Mouse (Mus musculus) olfactory bulb, adult 2 months (tissue): ENCODE measurements around the gene Twf2. TPM values are rescaled to one million over a fixed set of nuclear protein-coding genes. Genes with fewer than 3 reads are reported as not detected.

Source experiments
- H3K27ac ChIP-seq: fragments of 200-500 bp; 2 replicates; pipeline ENCODE4 v1.5.1; 2012; ENCODE audit warnings: low read depth, low read length; ENCODE audit not compliant: insufficient read depth
- H3K4me1 ChIP-seq: fragments of 200-500 bp; 2 replicates; pipeline ENCODE4 v1.6.1; 2012; ENCODE audit warnings: low read length; ENCODE audit not compliant: control insufficient read depth, insufficient read depth
- H3K4me3 ChIP-seq: fragments of 200-500 bp; 2 replicates; pipeline ENCODE4 v1.5.1; 2012; ENCODE audit warnings: mild to moderate bottlenecking, low read depth, low read length, moderate library complexity; ENCODE audit not compliant: insufficient read depth
- CTCF ChIP-seq: fragments of 200-500 bp; IDR thresholded peaks from 2 replicates; pipeline ENCODE4 v1.5.1; 2012; ENCODE audit warnings: low read depth, mild to moderate bottlenecking, low read length, moderate library complexity; ENCODE audit not compliant: insufficient read depth
- POLR2A ChIP-seq: fragments of 200-500 bp; IDR thresholded peaks from 2 replicates; pipeline ENCODE4 v1.6.1; 2012; ENCODE audit warnings: mild to moderate bottlenecking, low read depth, low read length, moderate library complexity; ENCODE audit not compliant: insufficient read depth
- WGBS: fragments of 180-500 bp; shearing (Covaris S2); methylation state at CpG from one replicate; pipeline ENCODE4 v1.1.7; 2018; 5-methylcytosine and 5-hydroxymethylcytosine counted together
- polyA plus RNA-seq: library from polyadenylated mRNA; stranded (reverse); fragments of >200 nt; gene quantifications from 2 replicates; pipeline ENCODE4 v1.2.4, GENCODE M21; 2012; ENCODE audit warnings: low replicate concordance; ENCODE audit not compliant: missing spikeins, insufficient read depth, insufficient read length

Gene Twf2
- polyA plus RNA-seq, 1 experiment = not detected

DNA sequence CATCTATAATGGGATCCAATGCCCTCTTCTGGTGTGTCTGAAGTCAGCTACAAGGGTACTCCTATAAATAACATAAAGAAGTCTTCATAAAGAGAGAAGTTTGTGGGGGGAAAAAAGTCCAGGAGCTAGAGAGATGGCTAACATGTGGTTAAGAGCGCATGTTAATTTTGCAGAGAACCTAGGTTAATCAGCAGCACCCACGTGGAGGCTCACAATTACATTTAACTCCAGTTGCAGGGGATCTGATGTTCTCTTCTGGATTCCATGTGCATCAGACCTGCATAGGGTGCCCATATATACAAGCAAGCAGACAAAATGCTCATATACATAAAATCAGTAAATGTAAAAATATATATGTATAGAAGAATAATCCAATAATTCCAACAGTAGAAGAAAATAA, 29.5 kb upstream of the Twf2 start:
- Histone ChIP-seq H3K4me3 (no peak overlapping the region), H3K4me1 (peaks cover 18% of the 10 kb centered on the region), H3K27ac (no peak overlapping the region)
- no peak for TF ChIP-seq POLR2A
- no peak for TF ChIP-seq CTCF
- 20% methylated on average over 2 of the region's 2 CpGs for WGBS

DNA sequence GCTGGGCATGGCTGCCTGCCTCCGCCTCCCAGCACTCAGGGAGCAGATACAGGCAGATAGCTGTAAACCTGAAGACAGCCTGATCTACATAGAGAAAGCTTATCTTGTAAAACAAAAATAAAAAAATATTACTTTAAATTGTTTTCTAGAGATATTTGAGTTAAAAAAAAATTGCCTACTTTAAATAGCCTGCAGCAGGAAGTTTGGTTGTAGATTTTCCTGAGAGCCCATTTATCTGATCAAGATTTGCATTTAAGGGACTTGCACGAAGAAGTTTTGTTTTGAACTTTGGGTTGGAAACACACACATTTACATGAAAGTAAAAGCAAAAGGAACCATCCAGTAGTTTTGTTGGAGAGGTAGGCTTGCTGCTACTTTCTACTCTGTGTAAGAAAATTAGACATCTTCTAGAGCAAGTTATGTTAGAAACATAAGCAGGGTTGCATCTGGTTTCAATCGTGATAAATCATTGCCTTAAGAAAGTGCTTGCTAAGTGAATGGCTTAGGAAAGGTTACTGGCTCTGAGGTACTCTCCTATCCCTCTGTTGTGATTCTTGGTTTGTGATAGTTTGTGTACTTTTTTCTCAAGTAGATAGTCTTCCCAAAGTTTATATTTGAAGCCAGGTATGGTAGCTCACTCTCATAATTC, 27.2 kb upstream of the Twf2 start:
- no peak for TF ChIP-seq POLR2A
- no peak for TF ChIP-seq CTCF
- WGBS = 37% methylated on average over 3 of the region's 3 CpGs
- Histone ChIP-seq H3K4me3 (no peak overlapping the region), H3K4me1 (peaks cover 18% of the 10 kb centered on the region), H3K27ac (no peak overlapping the region)

DNA sequence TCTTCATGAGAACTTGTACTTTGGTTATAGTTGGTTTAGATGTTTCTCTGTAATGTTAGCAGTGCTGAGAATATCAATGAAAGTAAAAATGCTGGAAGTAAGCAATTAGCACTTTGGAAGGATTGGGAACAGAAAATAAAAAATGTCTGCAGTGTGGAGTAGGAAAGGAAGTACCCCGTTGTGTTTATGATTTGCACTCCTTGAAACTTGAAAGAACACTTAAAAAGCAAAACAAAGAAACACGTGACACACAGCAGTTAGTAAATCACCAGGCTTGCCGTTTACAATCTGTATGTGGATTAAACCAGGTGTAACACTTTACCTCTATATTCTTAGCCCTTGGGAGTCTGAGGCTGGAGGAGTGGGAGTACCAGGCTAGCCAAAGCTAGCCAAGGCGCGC, 26.1 kb upstream of the Twf2 start:
- WGBS = 56% methylated on average over 5 of the region's 5 CpGs
- Histone ChIP-seq H3K4me1 (peaks cover 18% of the 10 kb centered on the region), H3K4me3 (no peak overlapping the region), H3K27ac (no peak overlapping the region)
- TF ChIP-seq POLR2A (no peak), CTCF (no peak)

DNA sequence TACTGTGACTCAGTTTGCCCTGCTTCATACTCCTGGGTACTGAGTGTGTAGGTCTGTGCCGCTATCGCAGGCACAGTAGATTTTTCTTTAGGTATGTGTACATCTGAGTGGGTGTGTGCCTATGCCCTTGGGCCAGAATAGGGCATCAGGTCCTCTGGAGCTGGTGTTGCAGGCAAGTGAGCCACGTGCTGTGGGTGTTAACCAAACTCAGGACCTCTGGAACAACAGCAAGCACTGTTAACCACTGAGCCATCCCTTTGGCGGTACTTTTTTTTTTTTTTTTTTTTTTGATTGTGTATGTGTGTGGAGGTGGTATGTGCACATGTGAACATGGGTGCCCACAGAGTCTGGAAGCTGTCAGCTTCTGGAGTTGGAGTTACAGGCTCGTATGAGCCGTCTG, 25.1 kb upstream of the Twf2 start:
- peaks cover 18% of the 10 kb centered on the region for H3K4me1 ChIP-seq
- no peak for TF ChIP-seq POLR2A
- TF ChIP-seq CTCF = no peak
- H3K4me3 ChIP-seq = no peak overlapping the region
- no peak overlapping the region for H3K27ac ChIP-seq
- WGBS = 78% methylated on average over 6 of the region's 6 CpGs

DNA sequence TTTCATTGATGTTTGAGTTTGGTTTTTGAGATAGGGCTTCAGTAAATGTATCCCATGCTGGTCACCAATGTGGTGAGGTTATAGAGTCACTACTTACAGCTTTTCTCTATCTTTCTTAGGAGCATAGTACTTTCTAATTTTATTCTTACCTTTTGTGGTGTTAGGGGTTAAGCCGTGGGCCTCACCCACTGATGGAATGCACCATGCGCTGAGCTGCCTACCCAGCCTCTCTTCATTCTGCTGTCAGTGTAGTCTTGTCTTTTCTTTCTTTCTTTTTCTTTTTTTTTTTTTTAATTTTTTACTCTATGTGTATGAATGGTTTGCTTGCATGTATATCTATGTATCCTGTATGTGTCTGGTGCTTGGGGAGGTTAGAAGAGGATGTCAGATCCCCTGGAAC, 23.5 kb upstream of the Twf2 start:
- 83% methylated on average over 2 of the region's 2 CpGs for WGBS
- TF ChIP-seq CTCF = no peak
- TF ChIP-seq POLR2A = no peak
- H3K4me1 ChIP-seq = peaks cover 13% of the 10 kb centered on the region
- H3K27ac ChIP-seq = no peak overlapping the region
- no peak overlapping the region for H3K4me3 ChIP-seq

DNA sequence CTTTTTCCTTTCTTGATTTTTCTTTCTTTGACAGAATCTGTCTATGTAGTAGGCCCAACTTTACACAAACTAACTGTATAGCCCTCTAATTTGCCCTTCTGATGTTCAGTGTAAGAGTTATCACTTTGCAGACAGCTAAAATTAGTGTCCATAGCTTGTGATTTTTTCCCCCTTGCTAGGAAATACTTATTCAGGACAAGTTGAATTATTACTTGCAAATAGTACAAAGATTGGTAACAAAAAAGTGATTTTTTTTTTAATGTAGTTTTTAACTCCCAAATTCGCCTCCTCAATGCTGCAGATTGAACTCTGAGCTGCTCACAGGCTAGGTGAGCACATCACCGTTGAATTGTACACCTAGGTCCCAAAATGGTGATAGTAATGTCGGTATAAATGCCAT, 22.9 kb upstream of the Twf2 start:
- Histone ChIP-seq H3K4me3 (no peak overlapping the region), H3K27ac (no peak overlapping the region), H3K4me1 (peaks cover 13% of the 10 kb centered on the region)
- WGBS = 91% methylated on average over 3 of the region's 3 CpGs
- TF ChIP-seq CTCF = no peak
- TF ChIP-seq POLR2A = no peak

DNA sequence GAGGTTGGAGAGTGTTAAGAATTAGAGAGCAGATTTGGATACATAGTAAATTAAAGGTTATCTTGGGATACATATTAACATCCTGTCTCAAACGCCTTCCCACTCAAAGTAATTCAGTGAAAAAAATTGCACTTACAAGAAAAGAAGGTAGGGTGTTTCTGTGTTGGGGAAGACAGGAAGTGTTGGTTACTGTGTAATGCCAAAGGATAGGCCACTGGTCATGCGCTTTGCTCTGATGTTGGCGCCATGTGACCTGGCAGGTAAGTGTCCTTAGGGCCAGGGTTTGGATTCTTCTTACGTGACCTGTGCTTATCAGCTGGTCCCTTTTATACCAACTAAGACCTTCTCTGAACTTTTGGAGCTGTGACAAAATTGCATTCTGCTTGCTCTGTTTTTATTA, 20.8 kb upstream of the Twf2 start:
- 73% methylated on average over 4 of the region's 4 CpGs for whole genome bisulfite sequencing
- Histone ChIP-seq H3K4me3 (no peak overlapping the region), H3K4me1 (peaks cover 6% of the 10 kb centered on the region), H3K27ac (no peak overlapping the region)
- TF ChIP-seq POLR2A (no peak), CTCF (no peak)

DNA sequence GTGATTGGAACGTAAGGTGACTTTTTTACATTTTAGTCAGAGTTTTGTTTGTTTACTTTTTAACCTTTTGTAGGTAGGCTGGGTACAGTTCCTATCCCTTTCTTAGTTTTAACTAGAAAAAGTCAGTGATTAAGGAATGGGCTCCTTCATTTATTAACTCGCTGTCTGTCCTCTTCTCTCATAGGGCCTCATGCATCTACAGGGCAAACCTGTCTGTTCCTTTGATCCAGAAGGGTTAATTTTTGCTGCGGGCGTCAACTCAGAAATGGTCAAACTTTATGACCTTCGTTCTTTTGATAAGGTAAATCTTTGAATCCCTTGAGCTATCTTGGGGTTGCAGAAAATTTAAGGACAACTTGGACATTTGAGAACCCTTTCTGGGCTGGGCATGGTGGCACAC, 18.9 kb upstream of the Twf2 start:
- 93% methylated on average over 5 of the region's 5 CpGs for WGBS
- Histone ChIP-seq H3K27ac (no peak overlapping the region), H3K4me3 (no peak overlapping the region), H3K4me1 (no peaks in the 10 kb centered on the region; the same call in 1 of the 2 replicates)
- no peak for TF ChIP-seq POLR2A
- TF ChIP-seq CTCF = no peak

DNA sequence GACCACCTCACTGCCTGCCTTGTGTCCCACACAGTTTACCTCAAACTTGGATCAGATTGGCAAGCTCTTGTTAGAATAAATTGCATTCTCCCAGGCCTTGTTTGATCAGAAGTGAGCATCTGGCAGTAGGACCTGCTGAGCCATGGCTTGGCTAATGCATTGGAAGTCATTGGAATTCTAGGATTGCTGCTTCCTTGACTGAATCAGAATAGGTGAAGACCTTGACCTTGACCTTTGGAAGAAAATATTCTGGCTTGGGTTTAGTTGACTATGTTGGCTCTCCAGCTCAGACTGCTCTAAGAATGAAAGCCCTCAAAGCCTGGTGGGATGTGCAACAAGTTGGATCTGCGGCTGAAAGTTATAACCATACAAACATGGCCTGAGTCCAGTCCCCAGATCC, 11.6 kb upstream of the Twf2 start:
- no peak overlapping the region for H3K27ac ChIP-seq
- WGBS = 88% methylated on average over 1 of the region's 1 CpGs
- no peak overlapping the region for H3K4me3 ChIP-seq
- no peak for TF ChIP-seq CTCF
- TF ChIP-seq POLR2A = no peak
- H3K4me1 ChIP-seq = peaks cover 6% of the 10 kb centered on the region; the same call in 1 of the 2 replicates
